Mouse (Mus musculus) forebrain, embryonic 11.5 days (tissue): ENCODE data around the gene Ostm1. TPM values are rescaled to one million over a fixed set of nuclear protein-coding genes. Genes with fewer than 3 reads are reported as not detected.

Experiments
- ATAC-seq: fragments of 200-750 bp; cut with Nextera tagmentation; replicated peaks from 2 replicates; pipeline ENCODE4 v1.8.0; 2017; ENCODE audit warnings: moderate TSS enrichment; ENCODE audit not compliant: low FRiP score
- DNase-seq: peaks from one replicate; pipeline ENCODE4 v3.0.0-alpha.2; 2017; ENCODE audit warnings: low spot score
- H3K27ac ChIP-seq: fragments of 300-500 bp; sonication (generic); 2 replicates; pipeline ENCODE4 v1.5.1; 2014; ENCODE audit warnings: low read depth, low read length
- H3K27me3 ChIP-seq: fragments of 300-500 bp; sonication (generic); 2 replicates; pipeline ENCODE4 v1.6.1; 2014; ENCODE audit warnings: mild to moderate bottlenecking, low read length, mixed read lengths; ENCODE audit not compliant: control insufficient read depth, insufficient read depth
- H3K36me3 ChIP-seq: fragments of 300-500 bp; sonication (generic); 2 replicates; pipeline ENCODE4 v1.6.1; 2014; ENCODE audit warnings: mild to moderate bottlenecking, low read length, moderate library complexity, mixed read lengths; ENCODE audit not compliant: control insufficient read depth, insufficient read depth
- H3K4me1 ChIP-seq: fragments of 300-500 bp; sonication (generic); replicated peaks from 2 replicates; pipeline ENCODE4 v1.6.1; 2014; ENCODE audit warnings: low read length, mixed read lengths; ENCODE audit not compliant: control insufficient read depth, insufficient read depth
- H3K4me2 ChIP-seq: fragments of 300-500 bp; sonication (generic); 2 replicates; pipeline ENCODE4 v1.6.1; 2014; ENCODE audit warnings: low read depth, mild to moderate bottlenecking, low read length, moderate library complexity, mixed read lengths; ENCODE audit not compliant: severe bottlenecking
- H3K4me3 ChIP-seq: fragments of 300-500 bp; sonication (generic); 2 replicates; pipeline ENCODE4 v1.5.1; 2014; ENCODE audit warnings: low read depth, low read length
- H3K9ac ChIP-seq: fragments of 300-500 bp; sonication (generic); 2 replicates; pipeline ENCODE4 v1.6.1; 2014; ENCODE audit warnings: low read length
- H3K9me3 ChIP-seq: fragments of 300-500 bp; sonication (generic); 2 replicates; pipeline ENCODE4 v1.6.1; 2016; ENCODE audit warnings: low read length, mixed read lengths; ENCODE audit not compliant: control insufficient read depth
- WGBS: fragments of 180-500 bp; shearing (Covaris S2); extraction: QIAGEN DNeasy Blood & Tissue Kit; methylation state at CpG from one replicate; pipeline ENCODE4 v1.1.7; 2014; 5-methylcytosine and 5-hydroxymethylcytosine counted together
- polyA plus RNA-seq: library from polyadenylated mRNA; unstranded; fragments of >200 nt; fragmentation: Nextera tagmentation; extraction: Ambion mirVana; gene quantifications from 2 replicates; pipeline ENCODE4 v1.2.1, GENCODE M21; 2014

The Ostm1 gene
- polyA plus RNA-seq, 1 experiment from 2014 or later: 59.0 TPM

DNA sequence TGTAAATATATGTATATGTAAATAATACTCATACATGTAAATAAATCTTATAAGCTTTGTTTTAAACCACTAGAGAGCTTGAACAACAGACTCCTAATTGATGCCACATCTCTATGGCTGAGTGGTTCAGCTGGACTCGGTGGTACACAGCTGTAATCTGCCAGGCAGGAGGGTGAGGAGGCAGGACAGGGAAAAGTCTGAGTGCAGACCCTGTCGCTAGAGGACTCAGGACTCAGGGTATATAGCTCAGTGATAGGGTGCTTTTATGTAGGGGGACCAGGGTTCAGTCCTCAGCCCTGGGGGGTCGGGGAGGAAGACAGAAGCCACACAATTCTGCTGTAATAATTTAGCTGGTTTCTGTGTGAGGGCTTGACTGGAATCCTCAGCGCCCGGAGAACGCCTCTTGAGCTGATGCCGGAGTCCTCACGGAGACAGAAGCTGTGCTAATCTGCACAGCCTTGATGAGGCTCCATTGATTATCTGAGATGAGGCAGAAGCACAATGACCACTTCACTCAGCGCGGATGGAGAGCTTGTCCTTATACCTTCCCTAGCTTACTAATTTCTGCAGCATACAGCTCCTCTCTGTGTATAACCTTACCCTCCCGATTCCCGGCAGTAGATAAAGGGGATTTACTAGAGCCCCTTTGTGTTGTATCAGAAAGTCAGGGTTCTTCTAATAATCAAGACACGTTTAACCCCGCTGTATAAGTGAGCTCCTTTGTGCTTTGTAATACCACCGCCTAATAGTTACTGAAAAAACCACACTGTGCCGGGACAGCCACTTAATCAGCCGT is 106.8 kb downstream of the Ostm1 start:
- Histone ChIP-seq H3K4me2 (peak overlapping the region; percentile 46), H3K4me1 (peaks cover 5% of the 10 kb centered on the region; the same call in 1 of the 2 replicates), H3K27me3 (no peaks in the 10 kb centered on the region), H3K9ac (peak overlapping the region; percentile 52), H3K9me3 (no peaks in the 10 kb centered on the region), H3K36me3 (no peaks in the 10 kb centered on the region), H3K27ac (peak overlapping the region; percentile 8), H3K4me3 (peak overlapping the region; percentile 6; the same call in 1 of the 2 replicates)
- ATAC-seq: peak; percentile 65
- peak; percentile 58 for DNase-seq
- WGBS: 25% methylated on average over 17 of the region's 17 CpGs

DNA sequence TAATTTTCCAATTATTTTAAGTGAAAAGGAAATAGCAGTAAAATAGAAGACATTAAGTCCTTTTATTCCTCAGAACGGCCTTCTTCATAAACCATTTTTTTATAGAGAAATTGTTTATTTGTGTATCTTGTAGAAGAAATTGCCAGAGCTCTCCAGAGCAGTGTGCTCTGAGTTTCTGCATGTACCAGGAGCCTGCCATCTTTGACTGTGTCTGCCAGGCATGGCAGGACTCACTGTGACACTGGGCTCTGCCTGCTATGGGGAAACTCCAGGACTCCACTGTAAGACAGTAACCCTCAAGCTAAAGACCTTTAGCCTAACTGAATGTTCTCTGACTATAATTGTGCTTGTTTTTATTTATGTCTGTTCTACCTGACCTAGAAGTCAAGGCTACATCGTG is 107.4 kb downstream of the Ostm1 start:
- H3K4me3 ChIP-seq: peak overlapping the region; percentile 6; the same call in 1 of the 2 replicates
- WGBS: 58% methylated on average over 2 of the region's 2 CpGs
- DNase-seq: no peak

DNA sequence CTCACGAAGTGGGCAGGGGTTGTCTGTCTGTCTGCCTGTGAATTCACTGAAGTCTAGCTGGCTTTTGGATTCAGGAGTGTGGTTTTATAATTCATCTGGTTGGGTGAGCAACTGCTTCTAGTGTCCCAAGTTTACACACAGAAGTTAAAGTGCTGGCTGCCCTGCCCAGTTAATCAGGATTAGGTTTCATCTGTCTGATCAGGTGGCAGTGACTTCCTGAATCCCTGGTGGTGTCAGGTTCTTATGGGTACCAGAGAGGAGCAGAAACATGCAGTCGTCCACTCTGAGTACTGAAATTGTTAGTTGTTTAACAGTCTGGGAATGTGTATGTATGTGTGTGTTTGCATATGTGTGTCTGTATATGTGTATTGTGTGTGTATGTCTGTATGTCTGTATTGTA is 108.5 kb downstream of the Ostm1 start:
- no peaks in the 10 kb centered on the region for H3K36me3 ChIP-seq
- H3K4me3 ChIP-seq: no peak overlapping the region
- H3K9ac ChIP-seq: no peak overlapping the region
- DNase-seq: no peak
- no peak for ATAC-seq
- no peaks in the 10 kb centered on the region for H3K9me3 ChIP-seq
- no peaks in the 10 kb centered on the region for H3K27me3 ChIP-seq
- H3K27ac ChIP-seq: no peak overlapping the region
- H3K4me1 ChIP-seq: peaks cover 5% of the 10 kb centered on the region; the same call in 1 of the 2 replicates
- 76% methylated on average over 2 of the region's 2 CpGs for WGBS
- H3K4me2 ChIP-seq: no peak overlapping the region

More for the DNA sequence above, 107.4 kb downstream of the Ostm1 start:
- H3K27me3 ChIP-seq: no peaks in the 10 kb centered on the region
- peaks cover 5% of the 10 kb centered on the region; the same call in 1 of the 2 replicates for H3K4me1 ChIP-seq
- H3K9ac ChIP-seq: peak overlapping the region; percentile 52
- peak overlapping the region; percentile 46; the same call in 1 of the 2 replicates for H3K4me2 ChIP-seq
- ATAC-seq: peak; percentile 66; the same call in 1 of the 2 replicates
- peak overlapping the region; percentile 8 for H3K27ac ChIP-seq
- no peaks in the 10 kb centered on the region for H3K36me3 ChIP-seq
- H3K9me3 ChIP-seq: no peaks in the 10 kb centered on the region

DNA sequence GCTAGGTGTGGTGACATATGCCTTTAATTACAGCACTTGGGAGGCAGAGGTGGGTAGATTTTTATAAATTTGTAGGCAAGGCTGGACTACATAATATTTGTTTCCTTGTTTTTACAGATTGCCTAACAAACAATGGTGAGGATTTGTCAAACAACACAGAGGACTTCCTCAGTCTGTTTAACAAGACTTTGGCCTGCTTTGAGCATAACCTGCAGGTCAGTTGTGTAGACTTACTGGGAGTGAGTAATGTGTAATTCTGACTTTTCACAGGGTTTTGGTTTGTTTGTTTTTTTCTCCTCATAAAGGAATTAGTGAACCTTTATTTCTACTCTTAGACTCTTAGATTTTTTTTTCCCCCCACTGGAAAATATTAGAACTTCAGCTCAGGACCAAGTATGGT is 109.2 kb downstream of the Ostm1 start:
- DNase-seq (peak; percentile 7), ATAC-seq (no peak)
- H3K36me3 ChIP-seq: no peaks in the 10 kb centered on the region
- H3K27me3 ChIP-seq: no peaks in the 10 kb centered on the region
- no peak overlapping the region for H3K9ac ChIP-seq
- no peak overlapping the region for H3K4me3 ChIP-seq
- no peak overlapping the region for H3K27ac ChIP-seq
- H3K9me3 ChIP-seq: no peaks in the 10 kb centered on the region
- peaks cover 5% of the 10 kb centered on the region; the same call in 1 of the 2 replicates for H3K4me1 ChIP-seq
- no peak overlapping the region for H3K4me2 ChIP-seq

DNA sequence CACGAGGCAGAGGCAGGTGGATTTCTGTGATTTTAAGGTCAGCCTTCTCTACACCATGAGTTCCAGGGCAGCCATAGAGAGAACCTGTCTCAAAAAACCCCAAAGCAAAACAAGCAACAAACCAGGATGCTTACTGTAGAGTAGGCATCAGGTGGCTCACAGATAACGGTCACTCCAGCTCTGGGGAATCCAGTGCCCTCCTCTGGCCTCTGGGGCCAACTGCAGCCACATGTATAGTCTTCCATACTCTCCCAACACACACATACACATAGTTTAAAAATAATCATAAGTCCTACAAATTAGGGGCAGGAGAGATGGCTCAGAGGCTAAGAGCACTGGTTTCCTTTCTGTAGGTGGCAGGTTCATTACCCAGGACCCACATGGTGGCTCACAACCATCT is 109.9 kb downstream of the Ostm1 start:
- no peak overlapping the region for H3K4me2 ChIP-seq
- no peaks in the 10 kb centered on the region for H3K9me3 ChIP-seq
- H3K4me3 ChIP-seq: no peak overlapping the region
- H3K27me3 ChIP-seq: no peaks in the 10 kb centered on the region
- H3K4me1 ChIP-seq: peaks cover 5% of the 10 kb centered on the region; the same call in 1 of the 2 replicates
- no peak overlapping the region for H3K27ac ChIP-seq
- whole genome bisulfite sequencing: 72% methylated on average over 2 of the region's 2 CpGs
- H3K36me3 ChIP-seq: no peaks in the 10 kb centered on the region
- H3K9ac ChIP-seq: no peak overlapping the region
- ATAC-seq: no peak
- DNase-seq: no peak

DNA sequence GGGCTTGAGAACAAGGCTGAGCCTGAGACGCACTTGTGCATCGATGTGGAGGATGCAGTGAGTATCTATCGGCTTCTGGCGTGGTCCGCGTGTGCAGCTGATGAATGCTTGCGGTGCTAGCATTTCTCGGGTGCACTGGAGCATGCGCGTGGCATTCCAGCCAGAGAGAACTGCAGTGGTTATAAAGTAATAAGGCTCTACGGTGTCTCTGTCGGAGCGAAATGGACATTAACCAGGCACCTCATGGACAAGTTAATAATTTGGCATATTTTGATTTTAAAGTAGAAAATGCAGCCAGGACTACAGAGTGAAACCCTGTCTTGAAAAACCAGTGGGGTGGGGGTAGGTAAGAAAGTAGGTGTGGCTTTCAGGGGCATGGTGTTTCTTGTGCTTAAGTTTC is 112.7 kb downstream of the Ostm1 start:
- Histone ChIP-seq H3K9ac (no peak overlapping the region), H3K9me3 (no peaks in the 10 kb centered on the region), H3K36me3 (no peaks in the 10 kb centered on the region), H3K27me3 (no peaks in the 10 kb centered on the region), H3K27ac (no peak overlapping the region), H3K4me2 (no peak overlapping the region), H3K4me1 (no peaks in the 10 kb centered on the region), H3K4me3 (no peak overlapping the region)
- ATAC-seq (no peak), DNase-seq (no peak)
- WGBS: 77% methylated on average over 13 of the region's 13 CpGs

DNA sequence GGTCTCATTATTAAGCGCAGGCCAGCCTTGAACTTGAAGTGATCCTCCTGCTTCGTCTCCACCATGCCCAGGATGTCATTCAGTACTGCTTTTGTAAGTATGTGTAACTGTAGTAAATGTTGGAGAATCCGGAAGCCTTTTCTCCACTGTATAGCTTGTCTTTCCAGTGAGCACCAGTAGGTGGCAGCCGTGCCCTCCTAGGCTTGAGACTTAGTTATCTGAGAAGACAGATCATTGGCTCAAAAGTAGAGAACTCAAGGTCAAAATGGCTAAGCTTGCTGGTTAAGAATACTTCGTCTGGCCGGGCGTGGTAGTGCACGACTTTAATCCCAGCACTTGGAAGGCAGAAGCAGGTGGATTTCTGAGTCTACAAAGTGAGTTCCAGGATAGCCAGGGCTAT is 113.4 kb downstream of the Ostm1 start:
- H3K27ac ChIP-seq: no peak overlapping the region
- no peak for ATAC-seq

DNA sequence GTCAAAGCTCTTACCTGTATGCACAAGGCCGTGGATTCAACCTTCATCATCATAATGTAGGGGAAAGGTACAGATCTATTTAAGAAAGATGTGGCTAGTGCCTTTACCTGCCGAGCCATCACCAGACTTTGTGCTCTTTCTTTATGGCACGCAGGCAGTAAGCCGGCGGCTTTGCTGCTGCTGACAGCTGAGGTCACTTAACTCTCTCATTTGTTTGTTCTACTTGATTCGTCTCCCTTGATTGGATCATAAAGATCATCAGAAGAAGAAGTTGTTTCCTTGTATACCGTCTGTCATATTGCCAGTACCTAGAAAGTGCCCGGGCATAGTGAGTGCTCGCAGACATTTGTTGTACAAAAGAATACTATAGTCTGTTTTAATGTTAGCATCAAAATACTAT is 114.8 kb downstream of the Ostm1 start:
- H3K9me3 ChIP-seq: no peaks in the 10 kb centered on the region
- H3K4me1 ChIP-seq: no peaks in the 10 kb centered on the region
- H3K27me3 ChIP-seq: no peaks in the 10 kb centered on the region
- H3K4me3 ChIP-seq: no peak overlapping the region
- H3K4me2 ChIP-seq: no peak overlapping the region
- WGBS: 90% methylated on average over 9 of the region's 9 CpGs
- ATAC-seq: no peak
- no peak overlapping the region for H3K27ac ChIP-seq
- no peaks in the 10 kb centered on the region for H3K36me3 ChIP-seq
- no peak overlapping the region for H3K9ac ChIP-seq
- DNase-seq: no peak

More for the DNA sequence above, 113.4 kb downstream of the Ostm1 start:
- Histone ChIP-seq H3K27me3 (no peaks in the 10 kb centered on the region), H3K36me3 (no peaks in the 10 kb centered on the region), H3K4me2 (no peak overlapping the region), H3K9me3 (no peaks in the 10 kb centered on the region), H3K4me3 (no peak overlapping the region), H3K9ac (no peak overlapping the region), H3K4me1 (no peaks in the 10 kb centered on the region)
- peak; percentile 84 for DNase-seq
- WGBS: 35% methylated on average over 8 of the region's 8 CpGs

DNA sequence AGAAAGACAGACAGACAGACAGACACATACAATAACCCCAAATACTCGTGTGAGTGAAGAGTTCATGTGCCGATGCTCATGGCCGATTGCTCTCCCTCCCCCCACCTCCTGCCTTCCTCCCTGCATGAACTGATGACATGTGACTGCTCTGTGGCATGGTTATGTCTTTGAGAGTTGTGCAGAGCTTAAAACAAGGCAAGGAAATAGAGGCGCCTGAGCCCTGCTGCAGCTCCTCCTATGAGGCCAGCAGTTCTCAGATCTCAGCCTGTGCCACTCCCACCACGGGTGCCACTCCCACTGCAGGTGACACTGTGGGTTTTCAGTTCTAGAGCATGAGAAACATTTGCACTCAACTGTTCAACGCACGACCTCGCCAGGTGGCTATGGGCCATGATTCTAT is 115.4 kb downstream of the Ostm1 start:
- no peaks in the 10 kb centered on the region for H3K36me3 ChIP-seq

More for the DNA sequence above, 115.4 kb downstream of the Ostm1 start:
- no peaks in the 10 kb centered on the region for H3K9me3 ChIP-seq
- ATAC-seq (no peak), DNase-seq (no peak)
- H3K4me3 ChIP-seq: no peak overlapping the region
- no peaks in the 10 kb centered on the region for H3K4me1 ChIP-seq
- 94% methylated on average over 8 of the region's 8 CpGs for WGBS
- no peaks in the 10 kb centered on the region for H3K27me3 ChIP-seq
- H3K4me2 ChIP-seq: no peak overlapping the region
- H3K27ac ChIP-seq: no peak overlapping the region
- H3K9ac ChIP-seq: no peak overlapping the region
